Mouse (Mus musculus): ENCODE results near the gene Amh. TPM values are rescaled to one million over a fixed set of nuclear protein-coding genes. Genes with fewer than 3 reads are reported as not detected.
A peak's percentile ranks its signal among the peaks of the same experiment; 100 is the strongest.
"Not testable (repeated sequence)": the region's sequence is repeated elsewhere in the genome, so short reads cannot be mapped to it uniquely, and the experiment has no call there.

The Amh gene
- total RNA-seq, 2 experiments from 2014 or later, result 0.39 TPM

GRCm38 (mm10) chr10:80823847-80824643 is 19.0 kb downstream of the Amh start:
- DNase-seq (ENCODE audit: low spot score), result no peak
- intact Hi-C loops (cut with DNase I), result no loop called here

- intact Hi-C loops (cut with DNase I), result no loop called here
Observed at GRCm38 (mm10) chr10:80824827-80825226, 19.8 kb downstream of the Amh start.

GRCm38 (mm10) chr10:80826151-80827062 is 21.4 kb downstream of the Amh start, which contains the start of gene Oaz1:
TSS of gene Oaz1 (plus strand) at chr10:80826656.
- DNase-seq (ENCODE audit: low spot score), result peak; percentile 100
- intact Hi-C loops (cut with DNase I), result loop anchor here (2.0 kb wide), 1 partner anchor 28 kb away; the partner anchor contains the start of genes Plekhj1 and Sf3a2

More at GRCm38 (mm10) chr10:80824827-80825226, 19.8 kb downstream of the Amh start:
- no peak for DNase-seq (ENCODE audit: low spot score)

- intact Hi-C loops (cut with DNase I), result loop anchor here (2.0 kb wide), 1 partner anchor 28 kb away; the partner anchor contains the start of genes Plekhj1 and Sf3a2
- DNase-seq (ENCODE audit: low spot score), result no peak
Observed at GRCm38 (mm10) chr10:80827063-80827869, 22.2 kb downstream of the Amh start.

- intact Hi-C loops (cut with DNase I), result loop anchor here (2.0 kb wide), 1 partner anchor 29 kb away; the partner anchor contains the start of genes Plekhj1 and Sf3a2
- DNase-seq (ENCODE audit: low spot score), result no peak
Observed at GRCm38 (mm10) chr10:80827870-80828420, 22.9 kb downstream of the Amh start.

- intact Hi-C loops (cut with DNase I); DNase-seq (ENCODE audit: low spot score): not testable (repeated sequence)
Observed at GRCm38 (mm10) chr10:80828587-80828986, 23.5 kb downstream of the Amh start.

- DNase-seq (ENCODE audit: low spot score), result no peak
- intact Hi-C loops (cut with DNase I), result no loop called here
Observed at GRCm38 (mm10) chr10:80829359-80830278, 24.6 kb downstream of the Amh start.

- intact Hi-C loops (cut with DNase I), result no loop called here
- no peak for DNase-seq (ENCODE audit: low spot score)
Observed at GRCm38 (mm10) chr10:80831136-80831535, 26.1 kb downstream of the Amh start.

GRCm38 (mm10) chr10:80832818-80833217 is 27.8 kb downstream of the Amh start:
- intact Hi-C loops (cut with DNase I), result no loop called here
- DNase-seq (ENCODE audit: low spot score), result no peak

GRCm38 (mm10) chr10:80835617-80836016 is 30.6 kb downstream of the Amh start:
- intact Hi-C loops (cut with DNase I), result no loop called here
- no peak for DNase-seq (ENCODE audit: low spot score)

- intact Hi-C loops (cut with DNase I), result no loop called here
Observed at GRCm38 (mm10) chr10:80836949-80837379, 31.9 kb downstream of the Amh start.

GRCm38 (mm10) chr10:80837827-80838226 is 32.8 kb downstream of the Amh start:
- DNase-seq (ENCODE audit: low spot score), result no peak

More at GRCm38 (mm10) chr10:80836949-80837379, 31.9 kb downstream of the Amh start:
- DNase-seq (ENCODE audit: low spot score), result no peak

GRCm38 (mm10) chr10:80838346-80838912 is 33.4 kb downstream of the Amh start:
- intact Hi-C loops (cut with DNase I), result no loop called here
- DNase-seq (ENCODE audit: low spot score), result no peak

More at GRCm38 (mm10) chr10:80837827-80838226, 32.8 kb downstream of the Amh start:
- intact Hi-C loops (cut with DNase I), result no loop called here

- DNase-seq (ENCODE audit: low spot score), result no peak
- intact Hi-C loops (cut with DNase I), result no loop called here
Observed at GRCm38 (mm10) chr10:80839848-80840247, 34.8 kb downstream of the Amh start.

GRCm38 (mm10) chr10:80841685-80842084 is 36.6 kb downstream of the Amh start:
- DNase-seq (ENCODE audit: low spot score), result no peak
- intact Hi-C loops (cut with DNase I), result no loop called here

- intact Hi-C loops (cut with DNase I), result no loop called here
- no peak for DNase-seq (ENCODE audit: low spot score)
Observed at GRCm38 (mm10) chr10:80842334-80842733, 37.3 kb downstream of the Amh start.

GRCm38 (mm10) chr10:80843087-80843930 is 38.3 kb downstream of the Amh start:
- intact Hi-C loops (cut with DNase I), result no loop called here
- DNase-seq (ENCODE audit: low spot score), result no peak

All from heart, postnatal 25 days (tissue).